Mouse (Mus musculus) forebrain, embryonic 14.5 days (tissue): ENCODE measurements around the gene Sox18. TPM values are rescaled to one million over a fixed set of nuclear protein-coding genes. Genes with fewer than 3 reads are reported as not detected.

Source experiments
- ATAC-seq: fragments of 200-750 bp; cut with Nextera tagmentation; 2 replicates; pipeline ENCODE4 v1.8.0; 2017; ENCODE audit warnings: mild to moderate bottlenecking, moderate library complexity
- DNase-seq: peaks from one replicate; pipeline ENCODE4 v3.0.0-alpha.2; 2015; ENCODE audit warnings: low spot score
- H3K27ac ChIP-seq: fragments of 300-500 bp; sonication (generic); 2 replicates; pipeline ENCODE4 v1.5.1; 2014; ENCODE audit warnings: low read depth, mild to moderate bottlenecking, control low read depth, low read length, moderate library complexity
- H3K27me3 ChIP-seq: fragments of 300-500 bp; sonication (generic); replicated peaks from 2 replicates; pipeline ENCODE4 v1.6.1; 2014; ENCODE audit warnings: low read length, control low read depth, mixed read lengths; ENCODE audit not compliant: control insufficient read depth, insufficient read depth
- H3K36me3 ChIP-seq: fragments of 300-500 bp; sonication (generic); 2 replicates; pipeline ENCODE4 v1.6.1; 2014; ENCODE audit warnings: low read length, control low read depth; ENCODE audit not compliant: control insufficient read depth, insufficient read depth
- H3K4me1 ChIP-seq: fragments of 300-500 bp; sonication (generic); 2 replicates; pipeline ENCODE4 v1.6.1; 2014; ENCODE audit warnings: antibody characterized with exemption, low read length, control low read depth; ENCODE audit not compliant: control insufficient read depth, insufficient read depth
- H3K4me2 ChIP-seq: fragments of 300-500 bp; sonication (generic); 2 replicates; pipeline ENCODE4 v1.6.1; 2014; ENCODE audit warnings: mild to moderate bottlenecking, control low read depth, low read length
- H3K4me3 ChIP-seq: fragments of 300-500 bp; sonication (generic); 2 replicates; pipeline ENCODE4 v1.5.1; 2014; ENCODE audit warnings: low read depth, low read length, control low read depth
- H3K9ac ChIP-seq: fragments of 300-500 bp; sonication (generic); 2 replicates; pipeline ENCODE4 v1.6.1; 2014; ENCODE audit warnings: mild to moderate bottlenecking, low read length, control low read depth, moderate library complexity
- H3K9me3 ChIP-seq: fragments of 300-500 bp; sonication (generic); replicated peaks from 2 replicates; pipeline ENCODE4 v1.6.1; 2016; ENCODE audit warnings: low read length, control low read depth, mixed read lengths; ENCODE audit not compliant: control insufficient read depth
- WGBS: fragments of 180-500 bp; shearing (Covaris S2); extraction: QIAGEN DNeasy Blood & Tissue Kit; methylation state at CpG from one replicate; pipeline ENCODE4 v1.1.7; 2014; 5-methylcytosine and 5-hydroxymethylcytosine counted together
- polyA plus RNA-seq: library from polyadenylated mRNA; unstranded; fragments of >200 nt; fragmentation: Nextera tagmentation; extraction: Ambion mirVana; gene quantifications from 2 replicates; pipeline ENCODE4 v1.2.1, GENCODE M21; 2014

The Sox18 gene
- polyA plus RNA-seq, 1 experiment from 2014 or later: 12.5 TPM

DNA sequence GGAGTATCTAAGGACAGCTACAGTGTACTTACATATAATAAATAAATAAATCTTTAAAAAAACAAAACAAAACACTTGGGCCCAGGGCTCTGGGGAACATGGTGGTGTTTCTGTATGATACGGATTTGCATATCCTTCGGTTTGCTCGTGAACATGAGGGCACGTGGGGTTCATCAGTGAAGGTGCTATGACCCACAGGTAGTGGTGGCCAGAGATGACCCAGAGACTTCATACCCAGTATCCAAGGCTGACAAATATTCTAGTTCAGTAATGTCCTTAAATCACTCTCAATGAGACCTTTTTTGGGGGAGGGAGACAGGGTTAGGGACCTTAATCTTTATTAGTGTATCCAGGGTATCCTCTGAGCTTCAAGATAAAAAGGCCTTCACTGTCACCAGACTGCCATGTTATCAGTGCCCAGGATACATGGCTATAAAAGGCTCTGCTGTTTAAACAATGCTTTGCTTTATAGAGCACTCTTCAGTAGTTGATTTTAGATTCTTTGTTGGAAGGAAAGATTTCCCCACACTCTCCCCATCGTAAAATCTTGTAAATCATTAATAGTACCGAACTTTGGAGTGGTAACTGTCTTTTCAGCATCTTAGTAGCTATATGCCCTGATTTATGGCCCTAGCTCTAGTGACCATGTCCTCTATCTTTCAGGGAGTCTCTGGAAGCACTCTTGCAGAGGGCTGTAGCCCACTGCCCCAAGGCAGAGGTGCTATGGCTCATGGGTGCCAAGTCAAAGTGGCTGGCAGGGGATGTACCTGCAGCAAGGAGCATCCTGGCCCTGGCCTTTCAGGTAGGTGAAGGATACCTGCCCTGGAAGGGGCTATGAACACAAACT is 24.6 kb downstream of the Sox18 start:
- Histone ChIP-seq H3K36me3 (peaks cover 86% of the 10 kb centered on the region), H3K27ac (no peak overlapping the region), H3K9me3 (no peaks in the 10 kb centered on the region), H3K4me1 (no peaks in the 10 kb centered on the region), H3K4me2 (no peak overlapping the region), H3K9ac (no peak overlapping the region), H3K27me3 (no peaks in the 10 kb centered on the region), H3K4me3 (no peak overlapping the region)
- DNase-seq: no peak
- 92% methylated on average over 6 of the region's 6 CpGs for WGBS
- ATAC-seq: no peak

DNA sequence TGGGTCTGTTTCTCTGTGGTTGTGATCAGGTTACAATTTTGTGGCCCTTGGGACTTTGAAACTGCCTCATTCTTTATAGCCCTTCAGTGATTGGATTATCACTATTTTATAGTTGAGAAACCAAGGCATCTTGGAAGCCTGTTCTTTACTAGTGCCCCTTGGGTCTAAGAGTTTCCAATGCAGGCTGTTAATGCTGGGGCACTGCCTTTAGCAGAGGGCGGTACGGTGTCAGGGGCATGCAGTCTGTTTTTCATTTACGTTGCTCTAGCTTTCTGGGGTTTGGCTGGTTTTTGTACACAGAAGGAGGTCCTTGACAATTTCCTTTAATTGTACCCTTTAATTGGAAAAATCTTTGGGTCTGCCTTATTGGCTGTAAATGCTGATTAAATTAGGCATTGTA is 25.8 kb downstream of the Sox18 start:
- H3K27ac ChIP-seq: no peak overlapping the region
- H3K4me1 ChIP-seq: no peaks in the 10 kb centered on the region
- H3K9me3 ChIP-seq: no peaks in the 10 kb centered on the region
- no peak overlapping the region for H3K9ac ChIP-seq
- ATAC-seq: no peak
- WGBS: 85% methylated on average over 3 of the region's 3 CpGs
- DNase-seq: no peak
- H3K36me3 ChIP-seq: peaks cover 83% of the 10 kb centered on the region
- no peak overlapping the region for H3K4me2 ChIP-seq
- no peak overlapping the region for H3K4me3 ChIP-seq
- H3K27me3 ChIP-seq: no peaks in the 10 kb centered on the region

GRCm38 (mm10) chr2:181644361-181644760 is 27.1 kb downstream of the Sox18 start:
- Histone ChIP-seq H3K36me3 (peaks cover 82% of the 10 kb centered on the region), H3K27ac (no peak overlapping the region), H3K4me2 (no peak overlapping the region), H3K27me3 (no peaks in the 10 kb centered on the region), H3K4me3 (no peak overlapping the region), H3K9me3 (no peaks in the 10 kb centered on the region), H3K4me1 (no peaks in the 10 kb centered on the region), H3K9ac (no peak overlapping the region)
- DNase-seq: peak; percentile 72
- 84% methylated on average over 2 of the region's 2 CpGs for WGBS
- no peak for ATAC-seq

GRCm38 (mm10) chr2:181635865-181636264 is 35.6 kb downstream of the Sox18 start:
- Histone ChIP-seq H3K4me3 (no peak overlapping the region), H3K4me1 (no peaks in the 10 kb centered on the region), H3K27me3 (no peaks in the 10 kb centered on the region), H3K27ac (no peak overlapping the region), H3K4me2 (no peak overlapping the region), H3K36me3 (peaks cover 79% of the 10 kb centered on the region), H3K9me3 (no peaks in the 10 kb centered on the region), H3K9ac (no peak overlapping the region)
- 90% methylated on average over 3 of the region's 3 CpGs for WGBS
- ATAC-seq (no peak), DNase-seq (no peak)

DNA sequence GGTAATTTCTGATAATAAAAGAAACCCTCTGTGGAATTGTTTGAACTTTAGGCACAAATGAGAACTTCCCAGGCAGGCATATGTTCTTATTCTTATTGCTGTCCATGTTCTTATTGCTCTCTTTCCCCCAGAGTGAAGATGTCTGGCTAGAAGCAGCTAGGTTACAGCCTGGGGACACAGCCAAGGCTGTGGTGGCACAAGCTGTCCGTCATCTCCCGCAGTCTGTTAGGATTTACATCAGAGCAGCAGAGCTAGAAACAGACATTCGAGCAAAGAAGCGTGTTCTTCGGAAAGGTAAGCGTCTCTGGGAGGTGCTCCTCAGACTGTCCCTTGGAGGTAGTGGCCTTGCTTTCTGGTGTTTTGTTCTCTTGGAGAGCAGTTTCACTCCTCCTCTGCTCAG is 38.8 kb downstream of the Sox18 start:
- H3K9me3 ChIP-seq: no peaks in the 10 kb centered on the region
- no peak overlapping the region for H3K9ac ChIP-seq
- no peaks in the 10 kb centered on the region for H3K27me3 ChIP-seq
- H3K4me2 ChIP-seq: no peak overlapping the region
- no peaks in the 10 kb centered on the region for H3K4me1 ChIP-seq
- H3K27ac ChIP-seq: no peak overlapping the region
- DNase-seq (no peak), ATAC-seq (no peak)
- H3K36me3 ChIP-seq: peaks cover 72% of the 10 kb centered on the region
- no peak overlapping the region for H3K4me3 ChIP-seq
- WGBS: 95% methylated on average over 6 of the region's 6 CpGs

- ATAC-seq: no peak
- no peaks in the 10 kb centered on the region for H3K9me3 ChIP-seq
Observed at GRCm38 (mm10) chr2:181628471-181628870, 43.0 kb downstream of the Sox18 start.

GRCm38 (mm10) chr2:181623401-181623800 is 48.0 kb downstream of the Sox18 start:
- Histone ChIP-seq H3K27ac (no peak overlapping the region), H3K27me3 (no peaks in the 10 kb centered on the region), H3K36me3 (peaks cover 71% of the 10 kb centered on the region), H3K4me2 (no peak overlapping the region), H3K9me3 (no peaks in the 10 kb centered on the region), H3K9ac (no peak overlapping the region), H3K4me3 (no peak overlapping the region), H3K4me1 (no peaks in the 10 kb centered on the region)
- DNase-seq (peak; percentile 42), ATAC-seq (no peak)

More at GRCm38 (mm10) chr2:181628471-181628870, 43.0 kb downstream of the Sox18 start:
- Histone ChIP-seq H3K27ac (no peak overlapping the region), H3K27me3 (no peaks in the 10 kb centered on the region), H3K4me2 (no peak overlapping the region), H3K4me1 (no peaks in the 10 kb centered on the region), H3K9ac (no peak overlapping the region), H3K36me3 (peaks cover 59% of the 10 kb centered on the region), H3K4me3 (no peak overlapping the region)
- DNase-seq: no peak

Other genes starting within 250 kb of the Sox18 start
- 7.6 and 8.6 TPM in 2 replicates for gene Zbtb46, start 212.2 kb downstream of the Sox18 start, polyA plus RNA-seq
- not detected in 2 replicates for gene Abhd16b, start 178.4 kb downstream of the Sox18 start, polyA plus RNA-seq
- gene Tpd52l2, start 174.5 kb downstream of the Sox18 start, polyA plus RNA-seq: 143 and 151 TPM in 2 replicates
- gene Dnajc5, start 151.2 kb downstream of the Sox18 start, polyA plus RNA-seq: 127 and 165 TPM in 2 replicates
- 60.0 and 73.5 TPM in 2 replicates for gene Uckl1, start 86.7 kb downstream of the Sox18 start, polyA plus RNA-seq
- gene Prpf6, start 79.8 kb downstream of the Sox18 start, polyA plus RNA-seq: 57.2 and 62.3 TPM in 2 replicates
- gene Zfp512b, start 78.8 kb downstream of the Sox18 start, polyA plus RNA-seq: 30.5 and 38.6 TPM in 2 replicates
- gene Samd10, start 72.4 kb downstream of the Sox18 start, polyA plus RNA-seq: 140 and 145 TPM in 2 replicates
- gene Gm29797, start 14.6 kb downstream of the Sox18 start, polyA plus RNA-seq: not detected in 2 replicates
- 42.0 and 44.3 TPM in 2 replicates for gene Tcea2, start 8.7 kb upstream of the Sox18 start, polyA plus RNA-seq
- gene Rgs19, start 22.3 kb upstream of the Sox18 start, polyA plus RNA-seq: 60.3 and 63.6 TPM in 2 replicates
- not detected in 2 replicates for gene Lkaaear1, start 26.8 kb upstream of the Sox18 start, polyA plus RNA-seq
- 66.8 and 67.5 TPM in 2 replicates for gene Oprl1, start 43.4 kb upstream of the Sox18 start, polyA plus RNA-seq
- 22.3 and 23.5 TPM in 2 replicates for gene Myt1, start 91.7 kb upstream of the Sox18 start, polyA plus RNA-seq
- 30.0 and 36.6 TPM in 2 replicates for gene Pcmtd2, start 166.2 kb upstream of the Sox18 start, polyA plus RNA-seq
- gene Polr3k, start 192.7 kb upstream of the Sox18 start, polyA plus RNA-seq: 102 and 108 TPM in 2 replicates